Mouse (Mus musculus): ENCODE data around the gene Tex13a. TPM values are rescaled to one million over a fixed set of nuclear protein-coding genes. Genes with fewer than 3 reads are reported as not detected.

Gene Tex13a
- total RNA-seq (2021): not detected
- long read RNA-seq, experiment 1: 0 reads
- long read RNA-seq, experiment 2: 0 reads

- Histone ChIP-seq H3K4me3 (no peak within 1 kb of the TSS), H3K27ac (no peak within 1 kb of the TSS)
- intact Hi-C loops (cut with DNase I): no loop called here
- TF ChIP-seq CTCF (IDR thresholded peaks at IDR 0.05): no peak
- no peak for DNase-seq (ENCODE audit: extremely low spot score in 1 of 2, low spot score in 2 of 2)
These were observed at the start of gene Tex13a for GRCm38 (mm10) chrX:138209480-138209879. TSS of gene Tex13a (minus strand) at chrX:138209580.

- TF ChIP-seq CTCF (IDR thresholded peaks at IDR 0.05): no peak
- intact Hi-C loops (cut with DNase I): no loop called here
- Histone ChIP-seq H3K4me3 (no peak overlapping the region), H3K27ac (no peak overlapping the region)
- DNase-seq (ENCODE audit: extremely low spot score in 1 of 2, low spot score in 2 of 2): no peak
These were observed 25.2 kb upstream of the Tex13a start for GRCm38 (mm10) chrX:138234626-138235025.

- peak; percentile 67 for TF ChIP-seq CTCF (IDR thresholded peaks at IDR 0.05)
- no peak overlapping the region for H3K27ac ChIP-seq
- no peak overlapping the region for H3K4me3 ChIP-seq
- intact Hi-C loops (cut with DNase I): loop anchor here (1.0 to 5.0 kb wide), 2 partner anchors 503 to 598 kb away; partner anchors contain the start of gene Il1rapl2
- peak in 1 of 2 experiments; percentile 7 for DNase-seq (ENCODE audit: extremely low spot score in 1 of 2, low spot score in 2 of 2)
These were observed 39.2 kb downstream of the Tex13a start for GRCm38 (mm10) chrX:138170146-138170545.

Measured in left cerebral cortex, adult 2 months (tissue).